Mouse (Mus musculus): ENCODE measurements around the gene Fbxo22.
"Not testable (repeated sequence)": the region's sequence is repeated elsewhere in the genome, so short reads cannot be mapped to it uniquely, and the experiment has no call there.

The Fbxo22 gene

DNA sequence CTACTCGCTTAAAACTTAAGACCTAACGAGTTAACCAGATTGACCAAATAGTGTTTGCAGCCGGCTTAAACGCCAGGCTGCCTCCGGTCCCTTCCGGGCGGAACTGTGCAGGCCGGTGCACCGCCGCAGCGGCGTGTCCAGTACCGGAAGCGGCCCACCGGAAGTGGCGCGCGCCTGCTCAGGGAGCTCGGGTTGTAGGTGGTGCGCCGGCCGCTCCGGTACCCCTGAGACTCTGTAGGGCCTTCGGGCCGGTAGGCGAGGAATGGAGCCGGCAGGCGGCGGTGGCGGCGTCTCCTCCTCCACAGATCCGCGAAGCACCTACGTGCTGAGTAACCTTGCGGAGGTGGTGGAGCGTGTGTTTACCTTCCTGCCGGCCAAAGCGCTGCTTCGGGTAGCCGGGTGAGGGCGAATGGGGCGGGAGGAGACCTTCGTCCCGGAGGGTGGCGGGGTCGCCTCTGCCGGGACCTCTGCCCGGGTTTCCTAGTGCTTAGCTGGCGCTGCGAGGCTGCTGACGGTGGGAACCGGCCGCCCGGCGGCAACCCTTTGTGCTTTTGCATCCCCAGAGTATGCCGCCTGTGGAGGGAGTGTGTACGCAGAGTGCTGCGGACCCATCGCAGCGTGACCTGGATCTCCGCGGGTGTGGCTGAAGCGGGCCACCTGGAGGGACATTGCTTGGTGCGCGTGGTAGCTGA is at the start of gene Fbxo22:
Fbxo22 (plus strand) TSS at position 136 of the 692 bp plus-strand sequence.
- peak; percentile 80 for DNase-seq

DNA sequence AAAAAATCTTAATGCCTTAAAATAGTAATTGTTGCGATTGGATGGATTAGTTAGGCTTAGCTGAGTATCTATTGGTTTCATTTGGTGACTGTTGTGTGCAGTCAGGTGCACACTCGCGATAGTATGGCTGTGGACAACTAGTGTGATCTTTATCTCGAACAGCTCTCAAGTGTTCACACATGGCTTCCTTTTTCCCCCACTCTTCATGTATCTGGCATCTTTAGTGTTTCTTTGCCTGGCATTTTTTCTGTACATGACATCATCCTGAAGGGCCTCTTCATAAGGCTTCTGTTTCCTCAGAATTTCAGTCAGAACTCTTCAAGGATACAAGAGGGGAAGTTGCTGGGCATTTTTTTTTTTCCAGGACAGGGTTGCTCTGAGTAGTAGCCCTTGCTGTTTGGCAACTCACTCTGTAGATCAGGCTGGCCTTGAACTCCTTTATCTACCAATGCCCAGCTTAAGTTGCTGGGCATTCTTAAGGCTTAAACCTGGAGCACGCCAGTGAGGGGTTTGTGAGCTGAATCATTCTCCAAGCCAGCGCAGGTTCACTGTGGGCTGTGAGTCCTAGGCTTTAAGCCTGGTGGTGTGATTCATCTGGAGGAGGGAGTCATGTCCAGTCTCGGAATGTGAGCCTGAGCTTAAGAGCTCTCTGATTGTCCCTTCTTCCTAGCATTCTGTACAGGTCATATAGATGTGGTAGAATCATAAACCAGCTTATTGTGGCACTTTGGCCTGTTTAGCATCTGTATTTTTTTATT is 37.9 kb upstream of the Fbxo22 start:
- no peak for DNase-seq

DNA sequence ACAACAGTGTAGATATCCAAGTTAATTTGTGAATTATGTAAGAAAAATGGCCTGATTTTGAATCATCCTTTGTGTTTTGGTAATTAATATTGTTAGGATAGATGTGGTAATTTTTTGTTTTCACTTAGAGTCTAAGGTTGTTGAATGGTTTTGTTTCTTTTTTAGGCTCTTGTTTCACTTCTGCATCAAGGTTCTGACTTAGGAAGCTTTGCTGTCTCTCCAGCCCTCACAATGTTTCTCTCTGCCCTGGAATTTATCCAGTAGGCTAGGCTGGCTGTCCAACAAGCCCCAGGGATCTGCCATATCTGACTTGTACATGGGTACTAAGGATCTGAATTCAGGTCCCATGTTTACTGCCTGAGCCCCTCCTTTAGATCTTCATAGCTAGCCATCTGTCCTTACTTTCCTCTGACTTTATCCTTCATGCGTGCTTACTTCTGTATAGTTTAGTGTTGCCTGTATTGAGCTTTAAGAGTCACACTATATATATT is 36.5 kb upstream of the Fbxo22 start:
- DNase-seq = no peak

DNA sequence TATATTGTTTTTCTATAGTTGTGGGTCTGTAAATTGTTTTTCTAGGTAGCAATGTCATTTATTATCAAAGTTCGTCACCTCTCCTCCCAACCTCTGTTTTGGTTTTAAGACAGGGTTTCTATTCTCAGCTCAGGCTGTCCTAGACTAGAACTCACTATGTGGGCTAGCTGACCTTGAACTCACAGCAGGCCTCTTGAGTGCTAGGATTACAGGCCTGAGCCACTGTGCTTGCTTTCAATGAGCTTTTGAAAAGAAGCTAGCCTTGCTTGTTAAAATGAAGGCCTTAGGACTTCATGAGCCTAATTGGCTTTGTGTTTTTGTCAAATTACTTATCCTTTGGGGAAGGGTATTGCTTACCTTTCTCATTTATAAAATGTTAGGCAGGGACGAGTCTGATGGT is 34.5 kb upstream of the Fbxo22 start:
- DNase-seq = no peak

DNA sequence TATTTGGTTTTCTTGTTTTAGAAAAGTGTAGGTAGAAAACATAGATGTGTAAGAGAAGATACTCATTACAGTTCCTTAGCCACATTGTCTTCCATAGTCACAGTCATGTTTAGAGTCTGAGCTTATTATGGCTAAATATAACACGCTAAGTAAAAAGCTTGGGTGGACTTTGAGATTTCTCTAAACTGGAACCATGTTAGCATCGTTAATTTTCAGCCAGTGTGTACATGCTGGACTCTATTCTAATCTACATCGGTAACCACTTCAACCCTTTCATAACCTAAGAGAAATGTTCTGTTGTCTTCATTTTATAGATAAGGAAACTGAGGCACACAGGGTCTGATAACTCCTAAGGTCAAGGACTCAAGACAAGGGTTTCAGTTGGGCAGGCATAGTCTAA is 12.8 kb upstream of the Fbxo22 start:
- no peak for DNase-seq

DNA sequence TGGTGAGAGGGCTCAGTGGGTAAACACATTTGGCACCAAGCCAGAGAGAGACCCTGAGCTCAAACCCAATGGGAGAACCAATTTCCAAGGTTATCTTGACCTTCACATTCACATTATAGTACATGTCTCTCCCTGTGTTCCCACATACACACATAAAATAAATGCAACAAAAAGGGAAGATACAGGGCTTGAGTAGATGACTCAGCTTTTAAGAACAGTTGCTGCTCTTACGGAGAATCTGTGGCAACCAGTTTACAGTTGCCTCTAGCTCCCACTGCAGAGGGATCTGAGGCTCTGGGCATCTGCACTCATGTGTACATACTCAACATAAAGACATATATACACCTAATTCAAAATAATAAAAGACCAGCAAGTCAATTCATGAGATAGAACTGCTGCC is 10.5 kb upstream of the Fbxo22 start:
- DNase-seq = no peak

DNA sequence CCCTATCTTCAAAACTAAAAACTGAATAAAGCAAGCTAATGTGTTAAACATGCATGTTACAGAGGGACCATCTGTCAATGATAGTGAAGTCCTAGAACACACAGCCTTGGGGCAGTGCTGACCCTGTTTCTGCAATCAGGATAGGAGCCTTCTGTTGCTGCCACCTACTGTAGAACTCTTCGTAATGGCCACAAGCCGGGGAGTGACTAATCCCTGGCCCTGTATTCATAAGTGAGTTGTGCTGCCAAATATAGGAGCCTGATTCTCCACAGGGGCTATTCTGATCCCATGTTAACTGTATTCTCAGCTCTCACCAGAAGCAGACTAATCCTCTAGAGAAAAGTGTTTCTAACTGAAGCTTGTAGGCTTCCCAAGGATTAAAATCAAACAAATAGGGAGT is 9.4 kb upstream of the Fbxo22 start:
- peak; percentile 58 for DNase-seq

DNA sequence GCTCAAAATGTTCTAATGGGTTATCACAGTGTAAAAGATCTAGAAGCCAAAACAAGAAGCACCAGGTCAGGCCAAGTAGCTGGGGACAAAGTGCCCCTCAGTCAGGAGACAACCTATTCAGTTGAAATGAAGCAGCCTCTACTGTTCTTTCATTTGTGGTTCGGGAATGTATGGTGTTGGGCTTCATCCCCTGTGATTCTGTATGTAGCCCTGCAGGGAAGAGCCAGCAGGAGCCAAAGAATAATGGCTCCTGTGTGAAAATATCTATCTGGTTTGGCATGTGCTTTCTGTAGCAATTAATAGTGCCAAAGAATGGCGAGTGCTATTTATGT is 301 bp upstream of the Fbxo22 start:
- peak; percentile 24 for DNase-seq

DNA sequence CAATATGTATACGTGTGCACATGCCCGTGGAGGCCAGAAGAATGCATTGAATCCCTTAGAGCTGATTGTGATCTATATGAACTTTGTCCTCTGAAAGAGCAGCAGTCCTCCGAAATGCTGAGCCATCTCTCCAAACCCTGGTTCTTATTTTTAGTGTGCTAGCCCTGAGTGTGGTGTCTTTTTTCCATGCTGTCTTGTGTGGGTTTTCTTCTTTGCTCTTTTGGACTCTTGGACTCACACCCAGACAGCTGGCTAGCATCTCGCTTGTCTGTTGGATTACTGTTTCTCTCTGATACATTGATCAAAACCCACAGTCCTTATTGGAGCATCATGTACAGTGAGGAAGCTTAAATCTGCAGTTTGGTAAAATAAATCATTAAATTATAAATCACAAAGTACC is 2.9 kb downstream of the Fbxo22 start:
- no peak for DNase-seq

DNA sequence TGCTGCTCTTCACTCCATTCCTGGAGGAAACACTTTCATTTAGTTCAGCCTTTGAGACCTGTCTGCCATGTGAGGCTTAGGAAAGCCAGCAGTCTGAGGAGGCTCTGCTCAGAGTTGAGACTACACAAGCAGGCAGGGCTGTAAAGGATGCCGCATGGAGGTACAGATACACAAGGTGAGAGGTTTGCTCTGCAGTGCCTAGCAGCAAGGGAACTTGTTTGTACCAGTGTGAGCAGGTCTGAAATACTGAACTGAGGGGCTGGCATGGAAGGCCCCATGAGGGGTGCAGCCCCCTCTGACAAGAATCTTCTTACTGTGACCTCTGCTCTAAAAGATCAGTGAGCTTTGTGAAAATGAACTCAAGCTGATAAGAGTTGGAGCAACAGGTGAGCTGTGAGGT is 4.7 kb downstream of the Fbxo22 start:
- DNase-seq = no peak

DNA sequence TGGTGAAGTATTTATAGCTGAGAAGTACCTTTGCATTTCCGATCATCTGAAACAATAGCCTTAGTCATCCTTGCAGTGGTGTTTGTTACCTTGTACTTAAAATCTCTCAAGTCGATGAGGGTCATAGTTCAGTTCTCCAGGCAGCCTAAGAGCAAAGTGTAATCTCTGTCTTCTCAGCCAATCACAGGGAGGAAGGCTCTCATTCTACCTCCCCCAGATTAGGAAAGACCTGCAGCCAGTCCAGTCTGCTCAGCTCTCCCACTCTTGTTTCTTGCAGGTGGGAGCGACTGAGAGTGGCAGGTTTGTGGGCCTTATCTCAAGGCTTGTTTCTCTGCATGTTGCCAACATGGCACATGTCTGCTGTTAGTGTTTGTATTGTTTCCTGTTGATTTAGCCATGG is 6.3 kb downstream of the Fbxo22 start:
- no peak for DNase-seq

DNA sequence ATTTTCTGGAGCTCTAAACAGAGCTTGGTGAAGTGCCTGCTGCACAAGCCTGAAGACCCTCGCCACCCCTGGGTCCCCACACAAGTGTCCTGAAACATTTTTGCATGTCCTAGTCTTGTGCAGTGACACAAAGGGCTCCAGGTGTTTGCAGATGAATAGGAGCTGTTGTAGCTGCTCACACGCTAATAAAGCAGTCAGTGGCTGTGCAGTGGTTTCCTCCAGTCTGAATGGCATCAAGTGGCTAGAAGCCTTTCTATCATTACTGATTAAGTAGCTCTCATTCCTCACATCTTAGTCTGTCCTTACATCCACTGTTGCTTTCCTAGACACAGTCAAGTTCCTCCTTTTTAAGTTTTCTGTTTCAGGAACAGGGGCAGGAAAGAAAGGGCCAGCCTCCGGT is 6.9 kb downstream of the Fbxo22 start:
- no peak for DNase-seq

DNA sequence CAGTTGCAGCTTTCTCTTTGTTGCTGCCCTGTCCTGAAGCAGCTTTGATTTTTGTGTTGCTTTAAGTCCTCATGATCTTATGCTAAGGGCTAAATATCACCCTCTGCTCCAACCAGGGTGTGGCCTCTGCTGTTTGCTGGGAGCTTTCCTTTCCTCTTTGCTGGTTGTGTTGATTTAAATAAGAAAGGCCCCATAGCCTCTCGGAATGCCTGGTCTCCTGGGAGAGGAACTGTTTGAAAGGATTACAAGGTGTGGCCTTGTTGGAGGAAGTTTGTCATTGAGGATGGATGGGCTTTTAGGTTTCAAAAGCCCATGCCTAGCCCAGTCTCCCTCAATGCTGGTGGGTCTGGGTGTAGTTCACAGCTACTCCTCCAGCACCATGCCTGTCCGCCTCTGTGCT is 7.4 kb downstream of the Fbxo22 start:
- no peak for DNase-seq

DNA sequence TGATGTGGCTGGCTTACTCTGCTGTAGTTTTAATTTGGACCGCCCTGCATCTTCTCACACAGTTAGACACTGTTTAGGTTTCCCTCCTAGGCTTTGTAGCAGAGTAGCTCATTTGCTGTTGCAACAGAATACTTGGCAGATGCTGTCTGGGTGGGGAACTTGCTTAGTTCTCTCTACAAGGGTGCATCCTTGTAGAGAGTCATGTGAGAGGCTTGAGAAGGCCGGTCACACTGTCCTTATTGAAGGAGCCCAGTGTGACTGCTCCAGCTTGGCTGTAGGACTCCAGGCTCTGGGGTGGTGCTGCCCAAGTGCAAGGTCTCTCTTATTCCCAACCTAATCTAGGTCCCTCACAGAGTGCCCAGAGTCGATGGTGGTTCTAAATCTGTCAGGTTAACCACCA is 8.7 kb downstream of the Fbxo22 start:
- DNase-seq = no peak

DNA sequence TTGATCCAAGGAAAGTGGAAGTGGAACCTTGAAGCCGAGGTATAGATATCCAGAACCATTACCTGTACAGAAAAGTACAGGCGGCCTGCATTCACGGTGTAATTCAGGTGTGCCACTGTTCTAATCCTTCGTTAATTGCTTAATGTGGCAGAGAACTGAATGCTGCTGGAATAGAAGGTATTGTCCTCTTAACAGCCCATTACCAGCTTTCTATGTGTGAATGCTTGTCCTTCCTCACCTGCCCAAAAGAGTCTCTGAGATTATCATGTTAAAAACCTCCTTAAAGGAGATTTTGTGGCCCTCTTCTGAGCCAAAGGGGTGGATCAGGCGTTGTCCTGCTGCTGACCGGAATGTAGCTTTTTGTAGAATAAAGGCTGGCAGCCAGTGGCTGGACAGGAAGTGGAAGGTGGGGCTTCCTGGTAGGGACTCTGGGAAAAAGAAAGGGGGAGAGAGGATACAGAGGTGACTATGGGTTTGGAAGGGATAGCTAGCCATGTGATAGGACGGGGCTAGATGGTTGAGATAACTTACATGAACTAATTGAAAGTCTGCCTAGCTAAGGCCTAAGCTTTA is 16.5 kb downstream of the Fbxo22 start:
- no peak for DNase-seq

DNA sequence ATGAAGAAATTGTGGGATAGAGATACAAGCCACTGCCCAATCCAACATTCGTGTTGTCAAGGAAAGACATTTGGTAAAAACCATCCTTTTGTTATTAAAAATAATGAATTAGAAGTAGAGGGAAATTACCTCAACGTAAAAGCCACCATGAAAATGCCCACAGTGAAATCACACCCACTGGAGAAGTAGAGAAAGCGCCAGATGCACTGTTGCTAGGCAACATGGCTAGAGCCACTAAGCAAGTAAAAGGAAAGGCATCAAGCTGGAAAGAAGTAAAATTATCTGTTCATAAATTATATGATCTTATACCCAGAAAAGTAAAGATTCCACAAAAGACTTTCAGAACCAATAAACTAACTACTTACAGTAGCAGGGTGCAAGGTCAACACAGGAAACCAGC is 17.5 kb downstream of the Fbxo22 start:
- DNase-seq = no peak

DNA sequence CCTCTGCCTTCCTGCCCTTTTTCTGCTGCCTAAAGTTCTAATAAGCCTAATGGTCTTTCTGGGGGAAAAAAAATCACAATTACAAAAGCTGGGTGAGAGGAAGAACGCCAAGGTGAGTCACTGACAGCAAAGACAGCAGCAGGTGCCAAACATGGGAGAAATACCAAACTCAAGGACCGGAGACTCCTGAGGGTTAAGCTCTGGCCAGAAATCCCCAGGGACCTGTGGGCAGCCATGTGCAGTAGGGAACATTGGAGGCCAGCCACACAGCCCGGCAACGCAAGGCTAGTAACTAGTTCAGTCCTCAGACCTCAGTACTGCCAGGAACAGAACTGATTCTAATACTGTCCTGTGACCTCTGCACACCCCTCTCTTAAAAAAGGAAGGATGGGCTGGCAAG is 19.4 kb downstream of the Fbxo22 start:
- DNase-seq = no peak

DNA sequence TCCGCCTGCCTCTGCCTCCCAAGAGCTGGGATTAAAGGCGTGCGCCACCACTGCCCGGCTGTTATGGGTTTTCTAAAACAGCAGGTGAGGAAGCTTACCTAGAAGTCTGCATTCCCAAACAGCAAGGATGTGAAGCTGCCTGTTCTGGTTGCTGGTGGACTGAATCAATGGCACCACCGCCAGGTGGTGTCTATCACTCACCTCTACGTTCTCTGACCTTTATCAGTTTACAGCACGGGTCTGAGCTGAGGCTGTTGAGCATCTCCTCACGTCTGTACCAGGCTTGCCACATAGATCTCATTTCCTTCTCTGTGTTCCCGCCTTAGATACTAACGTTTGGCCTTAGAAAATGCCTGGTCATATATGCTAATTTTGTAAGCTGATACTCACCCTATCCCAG is 20.3 kb downstream of the Fbxo22 start:
- DNase-seq = no peak

DNA sequence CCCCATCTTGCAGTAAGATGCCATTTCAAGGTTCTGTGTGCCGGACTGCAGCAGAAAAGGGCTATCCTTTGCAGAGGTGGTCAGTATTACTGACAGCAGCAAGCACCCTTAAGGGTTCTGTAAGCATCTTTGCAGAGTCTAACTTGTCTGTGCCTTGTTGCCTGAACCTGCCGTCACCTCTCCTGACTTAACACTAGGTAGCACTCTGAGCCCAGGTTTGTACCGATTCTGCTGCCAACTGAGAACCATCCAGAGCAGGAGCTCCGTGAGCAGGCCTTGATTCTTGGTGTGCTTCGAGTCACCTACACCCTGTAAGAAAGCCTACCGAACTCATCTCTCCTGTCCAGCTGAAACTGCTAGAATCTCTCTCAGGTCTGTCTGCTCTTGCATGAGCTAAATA is 22.8 kb downstream of the Fbxo22 start:
- peak; percentile 60 for DNase-seq

DNA sequence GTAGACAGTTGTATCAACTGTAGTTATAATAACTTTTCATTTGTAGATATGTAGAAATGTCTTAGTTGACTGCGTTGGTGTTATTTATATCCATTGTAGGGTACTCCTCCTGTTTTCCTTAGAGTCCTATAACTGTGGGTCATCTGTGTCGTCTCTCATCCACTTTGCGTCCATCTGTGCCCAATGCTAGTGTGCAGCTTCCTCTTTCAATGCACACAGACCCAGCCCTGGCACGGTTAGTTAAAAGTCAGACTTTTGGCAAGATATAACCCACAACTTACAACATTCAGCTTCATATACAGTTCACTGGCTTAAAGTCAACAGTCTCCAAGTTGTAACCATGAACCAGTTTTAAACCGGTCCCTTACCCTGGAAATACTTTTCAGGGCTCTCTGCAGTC is 23.4 kb downstream of the Fbxo22 start:
- DNase-seq = no peak

DNA sequence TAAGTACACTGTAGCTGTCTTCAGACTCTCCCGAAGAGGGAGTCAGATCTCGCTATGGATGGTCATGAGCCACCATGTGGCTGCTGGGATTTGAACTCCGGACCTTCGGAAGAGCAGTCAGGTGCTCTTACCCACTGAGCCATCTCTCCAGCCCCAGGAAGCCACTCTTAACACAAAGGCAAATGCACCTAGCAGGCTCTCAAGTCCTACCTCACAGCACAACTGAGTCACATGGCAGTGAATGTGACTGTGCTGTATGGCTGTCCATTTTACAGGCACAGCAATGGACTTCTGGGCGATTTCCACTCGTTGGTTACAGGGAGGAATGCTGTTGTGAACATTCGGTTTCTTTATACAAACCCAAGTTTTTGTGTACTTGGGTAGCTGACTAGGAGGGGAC is 23.9 kb downstream of the Fbxo22 start:
- DNase-seq = no peak

DNA sequence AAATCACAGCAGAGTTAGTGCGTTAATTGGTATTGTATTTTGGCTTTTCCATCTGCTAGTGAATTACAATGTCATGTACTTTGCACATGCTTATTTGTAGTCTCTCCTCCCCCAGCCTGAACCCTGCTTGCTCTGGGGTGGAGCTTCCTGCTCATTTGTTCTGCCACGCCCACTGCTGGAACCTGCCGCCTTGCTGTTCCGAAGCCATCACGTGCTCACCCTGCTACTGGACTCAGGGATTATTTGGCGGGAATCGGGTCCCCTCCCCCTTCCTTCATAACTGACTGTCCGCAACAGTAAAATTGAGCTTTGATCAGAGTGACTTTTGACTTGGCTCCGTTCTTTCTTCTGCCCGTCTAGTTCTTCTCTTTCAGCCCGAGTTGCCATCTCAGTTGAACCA is 24.4 kb downstream of the Fbxo22 start:
- not testable (repeated sequence) for DNase-seq

DNA sequence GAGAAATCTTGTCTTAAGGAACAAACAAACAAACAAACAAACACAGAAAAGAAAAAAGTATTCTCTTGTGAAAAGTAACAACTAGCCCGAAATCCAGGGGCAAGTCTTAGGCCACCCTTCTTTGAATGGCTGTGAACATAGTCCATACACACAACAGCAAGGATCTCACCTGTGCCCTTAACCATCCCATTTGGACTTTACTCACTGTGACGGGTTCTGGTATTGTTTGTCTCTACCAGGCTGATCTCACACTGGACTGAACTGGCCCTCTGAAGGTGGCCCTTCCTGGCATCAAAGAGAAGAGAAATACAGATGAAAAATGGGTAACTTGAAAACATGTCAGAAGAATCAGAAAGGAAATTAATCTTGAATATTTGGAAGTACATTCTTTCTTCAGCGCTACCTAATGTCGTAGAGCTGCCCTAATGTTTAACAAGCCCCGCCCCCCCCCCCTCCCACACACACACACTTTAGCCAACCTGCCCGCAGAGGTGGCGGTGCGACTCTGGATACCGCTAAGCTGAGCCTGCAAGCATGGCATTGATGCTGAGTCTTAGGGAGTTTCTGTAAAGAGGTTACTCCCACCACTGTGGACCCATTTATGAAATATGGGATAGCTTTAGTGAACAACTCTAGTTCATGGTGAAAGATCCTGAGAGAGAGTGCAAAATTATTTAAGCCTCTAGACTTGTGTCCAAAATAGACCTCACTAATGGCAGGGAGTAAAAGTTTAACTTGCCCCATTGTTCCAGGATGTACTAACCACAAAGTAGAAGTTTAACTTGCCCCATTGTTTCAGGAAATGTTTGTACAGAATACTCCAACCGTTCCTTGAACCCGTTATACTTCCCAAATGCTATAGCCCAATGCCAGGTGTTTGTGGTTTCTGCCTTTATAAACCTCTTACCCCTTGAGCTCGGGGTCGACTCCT is 27.8 kb downstream of the Fbxo22 start:
- no peak for DNase-seq
